Comparison of ENCODE assay signal across 32 mouse cellular contexts in genomic region chr9:15550461-15550961, GRCm38 (mm10). TPM values are rescaled to one million over a fixed set of nuclear protein-coding genes. Genes with fewer than 3 reads are reported as not detected.
DNase-seq lines count a peak whose midpoint lies in the region; ATAC-seq lines count a peak whose summit lies in the region.
"Had no signal": no experiment of that assay in that cellular context is flagged by ENCODE, and none has a peak within 500 bp of the region (broad histone marks: within the 10 kb centered on the region; RNA-seq: fewer than 3 reads in every experiment).

No protein-coding gene starts in this region.

- H3K27ac ChIP-seq in heart, embryonic 11.5 days (ENCODE audit: low read depth, low read length): no peak overlapping the region
- no peak overlapping the region for H3K27ac ChIP-seq in midbrain, embryonic 14.5 days (replicated peaks; ENCODE audit: low read depth, low read length)
- H3K27ac ChIP-seq: gastrocnemius, adult 2 months; heart, adult 2 months; heart, embryonic 15.5 days; hindbrain, postnatal 0 days; liver, embryonic 14.5 days; macrophage; neural tube, embryonic 13.5 days had no signal

- 81% methylated on average over 4 of the region's 4 CpGs for WGBS in heart, embryonic 11.5 days (ENCODE audit: insufficient replicate concordance)
- 93% methylated on average over 4 of the region's 4 CpGs for WGBS in midbrain, embryonic 14.5 days

- no peaks in the 10 kb centered on the region for H3K4me1 ChIP-seq in heart, embryonic 11.5 days (ENCODE audit: control insufficient read depth, insufficient read depth, low read length)
- H3K4me1 ChIP-seq in midbrain, embryonic 14.5 days (ENCODE audit: control insufficient read depth, insufficient read depth, low read length): no peaks in the 10 kb centered on the region
- H3K4me1 ChIP-seq: heart, embryonic 15.5 days; neural tube, embryonic 13.5 days had no signal

- peak; percentile 83 for ATAC-seq in CD4-positive, CD25-positive, alpha-beta regulatory T cell, adult 4 months
- ATAC-seq in common myeloid progenitor, adult 5-6 weeks (replicated peaks; ENCODE audit: low read depth, poor library complexity, severe bottlenecking): 0 out of 2 replicates have a peak, but pooled peaks have one; percentile 36
- peak; percentile 71 for ATAC-seq in megakaryocyte-erythroid progenitor cell, adult 5-6 weeks (replicated peaks; ENCODE audit: low FRiP score, low TSS enrichment, poor library complexity, severe bottlenecking)
- ATAC-seq in heart, embryonic 11.5 days (replicated peaks; ENCODE audit: insufficient number of reproducible peaks, low FRiP score, low TSS enrichment): no peak
- no peak for ATAC-seq in midbrain, embryonic 14.5 days (ENCODE audit: low FRiP score, low TSS enrichment)
- ATAC-seq: forebrain, embryonic 16.5 days; hindbrain, postnatal 0 days; intestine, postnatal 0 days had no signal

- H3K9me3 ChIP-seq in heart, embryonic 11.5 days (replicated peaks; ENCODE audit: control insufficient read depth, low read length): no peaks in the 10 kb centered on the region
- no peaks in the 10 kb centered on the region for H3K9me3 ChIP-seq in midbrain, embryonic 14.5 days (ENCODE audit: control insufficient read depth, low read length)
- H3K9me3 ChIP-seq: heart, embryonic 15.5 days; neural tube, embryonic 13.5 days had no signal

- DNase-seq in A20 (ENCODE audit: low read depth, low spot score): peak; percentile 56
- DNase-seq in midbrain, embryonic 14.5 days: no peak
- DNase-seq in testis, postnatal 10 days (ENCODE audit: low spot score): no peak
- DNase-seq in kidney, adult 8-10 months: no peak
- DNase-seq: adrenal gland, postnatal 10 days; cerebellum, adult 9-10 months; cerebellum, postnatal 36 days; gastrocnemius, adult 2 months; heart, adult 2 months; kidney, postnatal 14 days; layer of hippocampus, adult 9-11 months; liver; lung, adult 2 months; lung, postnatal 10 days; retina, postnatal 1 day; right cerebral cortex, postnatal 25 days; spleen, adult 18-20 months; thymus, postnatal 25 days had no signal

- no peak overlapping the region for H3K4me3 ChIP-seq in heart, embryonic 11.5 days (ENCODE audit: low read depth, low read length)
- no peak overlapping the region for H3K4me3 ChIP-seq in midbrain, embryonic 14.5 days (replicated peaks; ENCODE audit: low read depth, low read length)
- H3K4me3 ChIP-seq: erythroblast, embryonic 14.5 days; gastrocnemius, adult 2 months; heart, adult 2 months; heart, embryonic 15.5 days; myocyte; neural tube, embryonic 13.5 days had no signal

- H3K27me3 ChIP-seq in heart, embryonic 11.5 days (ENCODE audit: control insufficient read depth, insufficient read depth, low read length): no peaks in the 10 kb centered on the region
- no peaks in the 10 kb centered on the region for H3K27me3 ChIP-seq in midbrain, embryonic 14.5 days (ENCODE audit: control insufficient read depth, insufficient read depth, low read length)
- H3K27me3 ChIP-seq: heart, embryonic 15.5 days; neural tube, embryonic 13.5 days had no signal

- no peak overlapping the region for H3K4me2 ChIP-seq in heart, embryonic 11.5 days
- no peak overlapping the region for H3K4me2 ChIP-seq in midbrain, embryonic 14.5 days (ENCODE audit: low read length)
- H3K4me2 ChIP-seq: heart, embryonic 15.5 days; midbrain, embryonic 11.5 days; neural tube, embryonic 13.5 days had no signal

- H3K9ac ChIP-seq in heart, embryonic 11.5 days (ENCODE audit: low read depth, low read length): no peak overlapping the region
- H3K9ac ChIP-seq in midbrain, embryonic 14.5 days (replicated peaks; ENCODE audit: low read length): no peak overlapping the region
- H3K9ac ChIP-seq: heart, embryonic 15.5 days; liver, embryonic 14.5 days; neural tube, embryonic 13.5 days had no signal

- H3K36me3 ChIP-seq in heart, embryonic 11.5 days (ENCODE audit: control insufficient read depth, insufficient read depth, low read length): no peaks in the 10 kb centered on the region
- no peaks in the 10 kb centered on the region for H3K36me3 ChIP-seq in midbrain, embryonic 14.5 days (ENCODE audit: control insufficient read depth, insufficient read depth, low read length)
- H3K36me3 ChIP-seq: heart, embryonic 15.5 days; neural tube, embryonic 13.5 days had no signal

RNA-seq across cellular contexts. Expression of gene Smco4, which starts 57.3 kb away (rescaled TPM):
- polyA plus RNA-seq in CD4-positive, CD25-positive, alpha-beta regulatory T cell, adult 4 months (2017; shearing (Covaris generic)): 10 to 100 TPM; 10.5 to 25.1 TPM
- total RNA-seq in common myeloid progenitor, adult 5-6 weeks (2017): 5.3 and 8.4 TPM in 2 replicates
- 20.5 and 23.7 TPM in 2 replicates for total RNA-seq in megakaryocyte-erythroid progenitor cell, adult 5-6 weeks (2014; fragmentation: Nextera tagmentation)
- 8.5 and 20.7 TPM in 2 replicates for total RNA-seq in megakaryocyte-erythroid progenitor cell, adult 5-6 weeks (2017)
- 2.2 and 3.4 TPM in 2 replicates for polyA plus RNA-seq in heart, embryonic 11.5 days (2014; fragmentation: Nextera tagmentation; extraction: Ambion mirVana)
- 1.3 and 2.1 TPM in 2 replicates for polyA plus RNA-seq in midbrain, embryonic 14.5 days (2014; fragmentation: Nextera tagmentation; extraction: Ambion mirVana)

Comparison
In these comparisons a context has a peak if more than half of its experiments do, and no peak if none do; other contexts are left out.
1. ATAC-seq: peak in CD4-positive, CD25-positive, alpha-beta regulatory T cell, adult 4 months (single experiment), common myeloid progenitor, adult 5-6 weeks (single experiment) and megakaryocyte-erythroid progenitor cell, adult 5-6 weeks (single experiment); none in heart, embryonic 11.5 days (single experiment) and midbrain, embryonic 14.5 days (single experiment).